Mouse (Mus musculus): ENCODE results near the gene Atp6v1c2.

Atp6v1c2 gene

GRCm38 (mm10) chr12:17324549-17325470, 4.3 kb downstream of the Atp6v1c2 start:
- DNase-seq = peak; percentile 62 to 76

DNA sequence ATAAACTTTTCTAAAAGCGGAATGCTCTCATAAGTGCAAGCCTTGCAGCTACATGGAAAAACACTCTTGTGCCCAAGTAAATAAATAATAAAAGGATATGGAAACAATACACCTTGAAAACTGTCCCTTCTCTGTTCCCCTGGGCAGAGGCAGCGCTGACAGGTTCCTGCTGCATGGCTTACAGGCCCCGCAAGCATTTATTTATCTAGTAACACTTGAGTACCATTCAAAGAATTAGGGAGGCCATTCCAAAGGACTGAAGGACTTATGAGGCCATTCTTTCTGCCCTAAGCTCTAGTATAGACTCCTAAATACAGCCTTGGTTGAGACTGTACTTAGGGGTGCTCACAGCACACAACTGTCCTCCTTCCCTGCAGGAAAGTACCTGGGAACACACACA, 10.7 kb downstream of the Atp6v1c2 start:
- no peak for DNase-seq

GRCm38 (mm10) chr12:17317970-17318369, 11.2 kb downstream of the Atp6v1c2 start:
- DNase-seq = no peak

GRCm38 (mm10) chr12:17316096-17316495, 13.1 kb downstream of the Atp6v1c2 start:
- no peak for DNase-seq

DNA sequence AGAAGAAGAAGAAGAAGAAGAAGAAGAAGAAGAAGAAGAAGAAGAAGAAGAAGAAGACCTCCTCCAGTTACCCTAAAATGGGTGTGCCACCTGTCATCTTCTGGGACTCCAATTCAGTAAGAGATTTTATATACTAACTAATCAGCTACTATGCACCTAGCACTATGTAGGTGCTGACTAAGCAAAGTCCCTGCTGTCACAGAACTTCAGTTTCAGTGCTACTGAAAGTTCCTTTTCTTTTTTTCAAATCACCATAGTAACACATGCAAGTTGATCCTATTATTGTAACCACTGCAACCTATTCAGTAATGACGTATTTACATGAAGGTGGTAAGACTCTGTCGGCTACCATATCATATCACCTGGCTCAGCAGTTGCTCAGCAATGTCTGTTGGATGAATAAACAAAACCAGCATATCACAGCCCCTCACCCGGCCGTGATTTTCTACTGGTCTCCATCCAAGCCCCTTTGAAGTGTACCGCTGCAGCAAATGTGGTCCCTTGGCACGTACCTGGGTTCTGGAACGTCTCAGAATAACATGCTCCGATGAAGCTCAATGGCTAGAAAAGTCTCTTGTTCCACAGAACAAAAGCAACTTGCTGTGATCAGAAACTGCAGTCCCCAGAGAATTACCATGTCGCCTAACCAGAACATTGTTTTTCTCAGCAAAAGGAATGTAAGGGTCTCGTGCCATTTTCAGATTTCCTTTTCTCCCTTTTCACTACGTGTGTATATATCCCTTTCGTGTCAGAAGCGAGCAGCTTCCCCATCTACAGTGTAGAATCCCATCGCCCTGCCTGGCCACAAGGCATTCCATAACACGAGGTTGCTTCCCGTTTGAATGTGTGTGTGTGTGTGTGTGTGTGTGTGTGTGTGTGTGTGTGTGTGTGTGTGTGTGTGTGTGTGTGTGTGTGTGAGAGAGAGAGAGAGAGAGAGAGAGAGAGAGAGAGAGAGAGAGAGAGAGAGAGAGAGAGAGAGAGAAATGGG, 18.0 kb downstream of the Atp6v1c2 start:
- no peak for DNase-seq

GRCm38 (mm10) chr12:17308246-17308645, 20.9 kb downstream of the Atp6v1c2 start:
- DNase-seq = no peak

- DNase-seq = no peak
Observed at GRCm38 (mm10) chr12:17305445-17305844, 23.7 kb downstream of the Atp6v1c2 start.

- no peak for DNase-seq
Observed at GRCm38 (mm10) chr12:17299902-17300301, 29.3 kb downstream of the Atp6v1c2 start.

DNA sequence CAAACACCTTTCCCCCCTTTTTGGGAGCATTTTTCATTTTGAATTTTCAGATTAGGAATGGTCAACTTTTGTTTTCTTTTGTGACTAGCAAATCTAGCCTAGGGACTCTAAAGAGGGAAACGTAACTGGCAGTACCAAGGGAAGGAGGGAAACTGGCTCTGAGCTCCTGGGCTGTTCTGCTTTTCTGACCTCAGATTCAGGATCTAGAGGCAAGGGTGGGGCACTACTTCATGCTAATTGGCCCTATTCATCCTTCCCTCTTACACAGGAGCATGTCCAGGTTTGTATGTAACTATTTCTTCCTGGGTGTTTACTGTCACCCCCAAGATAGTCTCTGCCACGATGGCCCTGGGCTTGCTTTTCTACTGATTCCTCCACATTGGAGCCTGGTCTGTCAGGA, 32.3 kb downstream of the Atp6v1c2 start:
- no peak for DNase-seq

DNA sequence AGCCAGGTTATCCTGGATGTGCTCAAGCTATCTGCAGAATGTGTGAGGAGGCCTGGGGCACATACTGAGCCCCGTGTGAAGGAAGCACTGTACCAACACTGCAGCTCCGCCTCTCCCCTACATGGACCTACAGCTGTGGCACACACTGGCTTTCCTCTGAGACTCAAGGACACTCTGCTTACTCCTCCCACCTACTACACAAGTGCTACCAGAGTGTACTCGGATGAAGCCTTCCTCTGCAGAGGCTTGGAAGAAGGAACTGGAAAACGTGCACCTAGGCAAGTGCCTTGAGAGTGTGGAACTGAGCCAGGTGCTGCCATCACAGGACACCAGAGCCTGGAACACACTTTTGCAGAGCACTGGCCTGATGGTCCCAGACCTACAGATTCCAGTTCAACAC, 38.6 kb downstream of the Atp6v1c2 start:
- no peak for DNase-seq

GRCm38 (mm10) chr12:17289913-17290312, 39.2 kb downstream of the Atp6v1c2 start:
- no peak for DNase-seq

GRCm38 (mm10) chr12:17289060-17289459, 40.1 kb downstream of the Atp6v1c2 start:
- no peak for DNase-seq

- DNase-seq = no peak
Observed at GRCm38 (mm10) chr12:17288496-17288895, 40.7 kb downstream of the Atp6v1c2 start.

- DNase-seq = no peak
Observed at GRCm38 (mm10) chr12:17273841-17274240, 55.3 kb downstream of the Atp6v1c2 start.

GRCm38 (mm10) chr12:17271272-17271671, 57.9 kb downstream of the Atp6v1c2 start:
- peak; percentile 24 to 77 for DNase-seq

DNA sequence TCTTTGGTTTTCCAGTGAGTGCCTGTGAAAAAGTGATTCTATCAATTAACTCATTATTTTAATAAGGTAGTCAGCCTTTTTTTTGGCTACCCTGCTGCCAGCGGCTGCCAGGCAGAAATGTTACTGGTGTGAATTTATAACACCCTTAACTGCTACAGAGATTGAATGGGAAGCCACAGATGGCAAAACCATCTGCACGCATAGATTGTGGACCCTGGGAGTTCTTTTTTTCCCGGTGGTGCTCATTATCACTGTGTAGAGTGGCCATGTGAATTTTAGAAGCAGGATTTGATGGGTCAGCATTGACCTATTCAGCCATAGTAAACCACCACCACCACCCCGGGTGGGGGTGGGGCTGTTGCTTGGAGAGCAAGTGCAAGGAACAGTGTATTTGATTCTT, 61.8 kb downstream of the Atp6v1c2 start:
- DNase-seq = peak in 1 of 2 experiments; percentile 47

DNA sequence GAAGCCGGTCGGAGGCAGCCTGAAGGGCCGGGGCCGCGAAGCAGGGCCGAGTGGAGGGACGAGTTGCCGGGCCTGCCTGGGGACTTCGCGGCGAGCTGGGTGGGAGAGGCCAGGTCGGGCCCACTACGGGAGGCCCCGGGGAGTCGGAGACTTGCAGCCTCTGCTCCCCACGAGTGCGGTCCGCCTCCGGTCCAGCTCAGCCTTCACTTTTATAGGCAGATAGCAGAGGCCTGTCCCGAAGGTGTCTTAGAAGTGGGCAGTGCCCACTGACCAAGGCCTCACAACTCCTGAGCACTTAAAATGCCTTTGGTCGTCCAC, 62.5 kb downstream of the Atp6v1c2 start:
- DNase-seq = no peak

DNA sequence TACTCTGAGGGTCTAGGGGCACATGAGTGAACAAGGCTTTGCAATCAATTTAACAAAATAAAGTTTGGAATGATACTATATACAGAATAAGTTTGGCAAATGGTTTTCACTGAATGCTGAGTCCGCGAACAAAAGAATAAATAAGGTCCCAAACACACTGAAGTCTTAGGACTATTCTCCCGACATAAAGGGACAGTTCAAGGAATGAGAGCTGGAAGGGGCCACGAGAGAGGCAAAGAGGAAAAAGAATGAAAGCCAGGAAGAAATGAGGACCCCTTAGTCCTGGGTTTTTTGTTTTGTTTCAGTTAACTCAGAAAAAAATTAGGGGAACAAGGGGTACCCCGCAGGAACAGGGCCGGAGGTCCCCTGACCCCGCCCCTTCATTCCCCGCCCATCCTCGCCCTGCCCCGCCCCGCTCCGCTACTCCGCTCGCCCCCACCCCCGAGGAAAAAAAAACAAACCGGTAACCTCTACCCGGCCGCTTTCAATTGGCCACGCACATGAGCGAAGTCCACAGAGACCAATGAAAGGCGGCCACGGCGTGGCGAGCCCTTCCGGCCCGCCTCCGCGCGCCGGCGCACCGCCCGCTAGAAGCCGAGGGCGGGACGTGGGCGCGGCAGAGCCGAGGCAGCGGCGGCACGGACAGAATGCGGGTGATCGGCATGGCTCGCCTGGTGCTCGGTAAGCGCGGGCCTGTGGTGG, 63.0 kb downstream of the Atp6v1c2 start, which contains the start of gene Pdia6:
TSS of gene Pdia6 (plus strand) at position 575 of the 702 bp plus-strand sequence.
- peak; percentile 94 to 95 for DNase-seq

DNA sequence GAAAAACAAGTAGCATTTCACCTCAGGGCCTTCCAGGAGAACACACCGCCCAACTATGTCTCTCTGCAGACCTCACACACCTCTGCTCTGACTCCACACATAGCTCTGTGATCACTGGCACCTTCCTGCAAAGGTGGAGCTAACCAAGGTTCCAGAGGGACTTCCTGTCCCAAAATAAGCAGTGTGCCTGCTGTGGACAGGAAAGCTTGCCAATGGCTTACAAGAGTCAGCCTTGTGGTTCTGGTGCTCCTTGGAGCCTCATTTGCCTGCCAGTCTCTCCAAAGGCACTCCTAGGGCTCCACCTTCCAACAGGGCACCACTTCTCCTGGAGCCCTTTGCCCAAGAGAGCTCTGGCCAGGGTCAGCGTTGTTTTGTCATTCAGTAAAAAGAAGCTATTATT, 64.3 kb downstream of the Atp6v1c2 start:
- DNase-seq = no peak

DNA sequence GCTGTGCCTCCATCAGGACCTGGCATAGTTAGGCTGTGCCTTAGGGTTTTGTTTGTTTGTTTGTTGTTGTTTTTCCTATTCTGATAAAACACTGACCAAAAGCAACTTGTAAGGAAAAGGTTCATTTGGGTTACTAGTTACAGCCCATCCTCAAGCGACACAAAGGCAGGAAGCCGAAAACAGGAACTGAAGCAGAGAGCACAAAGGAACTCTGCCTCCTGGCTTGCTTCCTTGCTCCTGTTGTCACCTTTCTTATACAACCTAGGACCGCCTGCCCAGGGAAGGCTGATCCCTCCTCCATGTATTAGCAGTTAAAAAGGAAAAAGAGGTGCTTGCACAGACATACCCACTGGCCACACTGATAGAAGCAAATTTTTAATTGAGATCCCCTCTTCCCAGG, 65.3 kb downstream of the Atp6v1c2 start:
- DNase-seq = no peak

DNA sequence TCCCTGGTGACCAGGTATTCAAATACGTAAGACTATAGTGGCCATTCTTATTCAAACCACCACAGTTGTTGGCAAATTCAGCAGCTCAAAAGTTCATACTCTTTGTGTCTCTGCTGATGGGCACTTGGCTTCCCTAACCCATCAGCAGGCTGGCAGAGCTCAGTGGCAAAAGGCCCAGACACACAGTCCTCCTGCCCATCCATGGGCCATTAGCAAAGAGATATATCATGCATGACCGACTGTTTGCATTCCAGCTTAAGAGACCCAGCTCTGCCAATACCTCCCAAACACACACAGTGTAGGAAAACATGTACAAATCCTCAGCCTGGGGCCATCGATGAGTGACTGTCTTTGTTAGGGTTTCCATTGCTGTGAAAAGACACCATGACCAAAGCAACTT, 68.2 kb downstream of the Atp6v1c2 start:
- no peak for DNase-seq

DNA sequence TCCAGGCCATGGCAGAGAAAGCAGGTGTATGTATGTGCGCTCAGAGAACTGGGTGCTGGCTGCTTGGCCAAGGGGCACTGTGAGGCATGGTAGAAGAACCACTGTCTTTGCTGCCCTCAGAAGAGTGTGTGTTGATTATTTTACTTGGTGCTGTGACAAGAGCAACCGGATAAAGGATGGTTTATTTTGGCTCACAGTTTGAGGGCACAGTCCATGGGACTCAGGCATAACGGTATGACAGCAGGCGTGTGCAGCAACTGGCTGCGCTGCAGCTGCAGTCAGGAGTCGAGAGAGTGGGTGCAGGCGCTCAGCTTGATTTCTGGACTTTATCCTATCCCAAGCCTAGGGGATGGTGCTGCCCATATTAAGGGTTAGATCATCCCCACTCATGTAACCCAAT, 70.7 kb downstream of the Atp6v1c2 start:
- DNase-seq = no peak

DNA sequence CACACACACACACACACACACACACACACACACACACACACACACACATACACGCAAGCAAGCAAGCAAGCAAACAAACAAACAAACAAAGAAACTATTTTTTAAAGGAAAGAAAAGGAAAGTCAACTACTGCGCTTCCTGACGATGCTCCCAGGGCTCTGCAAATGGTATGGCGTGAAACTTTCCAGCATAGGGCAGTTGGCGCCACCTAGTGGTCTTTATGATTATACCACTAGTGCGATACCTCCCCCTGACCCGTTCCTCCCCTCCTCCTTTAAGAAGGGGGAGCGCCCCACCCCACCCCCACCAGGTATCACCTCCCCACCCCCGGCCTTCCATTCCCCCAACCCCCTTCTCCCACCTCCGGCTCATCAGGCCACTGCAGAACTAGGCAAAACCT, 72.3 kb downstream of the Atp6v1c2 start:
- peak; percentile 49 to 66 for DNase-seq
